In the genomic region with DNA sequence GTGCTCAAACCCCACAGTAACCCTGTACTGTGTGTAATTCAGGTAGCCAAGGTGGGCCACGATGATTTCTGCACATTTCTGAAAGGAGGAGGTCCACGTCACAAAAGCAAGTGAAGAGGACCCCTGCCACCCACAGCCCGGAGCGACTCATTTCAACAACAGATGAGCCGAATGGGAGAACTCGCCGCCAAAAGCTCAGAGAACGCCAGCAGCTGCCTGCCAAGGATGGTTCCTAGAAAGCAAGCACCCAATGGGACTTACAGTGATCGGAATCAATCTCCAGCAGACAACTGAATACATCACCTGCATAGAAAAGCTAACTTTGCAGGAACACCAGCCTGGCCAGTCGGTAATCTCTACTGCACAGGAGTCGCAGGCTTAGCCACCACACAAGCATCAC, we compare ENCODE assay signal across 7 mouse cellular contexts. TPM values are rescaled to one million over a fixed set of nuclear protein-coding genes. Genes with fewer than 3 reads are reported as not detected.
DNase-seq lines count a peak whose midpoint lies in the region; ATAC-seq and TF ChIP-seq lines count a peak whose summit lies in the region.
"Not testable (repeated sequence)": the region's sequence is repeated elsewhere in the genome, so short reads cannot be mapped to it uniquely, and the experiment has no call there.

No protein-coding gene starts in this region.

- not testable (repeated sequence) for H3K4me1 ChIP-seq in forebrain, postnatal 0 days (ENCODE audit: insufficient read depth)

- H3K4me3 ChIP-seq in forebrain, postnatal 0 days (ENCODE audit: low read depth, low read length) = not testable (repeated sequence)

- H3K9ac ChIP-seq in forebrain, postnatal 0 days = not testable (repeated sequence)

- ATAC-seq in forebrain, postnatal 0 days = not testable (repeated sequence)

- not testable (repeated sequence) for H3K9me3 ChIP-seq in forebrain, postnatal 0 days (ENCODE audit: low read length)

- DNase-seq in adrenal gland, postnatal 14 days = peak; percentile 12
- DNase-seq in forebrain, postnatal 0 days = peak; percentile 57
- DNase-seq in heart, adult 11 months = peak; percentile 92
- peak; percentile 61 for DNase-seq in layer of hippocampus, adult 9-10 months (ENCODE audit: low spot score)
- peak; percentile 57 to 70 for DNase-seq in left cerebral cortex, adult 18-20 months (ENCODE audit: low spot score in 2 of 2)
- peak; percentile 7 for DNase-seq in lung, postnatal 10 days
- DNase-seq in right cerebral cortex, postnatal 14 days = peak; percentile 65

- peaks cover 19% of the 10 kb centered on the region for H3K36me3 ChIP-seq in forebrain, postnatal 0 days (ENCODE audit: insufficient read depth)

- 77% methylated on average over 9 of the region's 11 CpGs for WGBS in forebrain, postnatal 0 days

- not testable (repeated sequence) for H3K4me2 ChIP-seq in forebrain, postnatal 0 days (ENCODE audit: low read depth)

- H3K27ac ChIP-seq in forebrain, postnatal 0 days (ENCODE audit: low read depth, low read length) = not testable (repeated sequence)

- not testable (repeated sequence) for H3K27me3 ChIP-seq in forebrain, postnatal 0 days (ENCODE audit: insufficient read depth, low read length)

- TF ChIP-seq CTCF in forebrain, postnatal 0 days (IDR thresholded peaks at IDR 0.05; ENCODE audit: low read depth) = not testable (repeated sequence)

RNA-seq across cellular contexts. Expression of a gene that starts 22.8 kb away (rescaled TPM):
- 109 and 133 TPM in 2 replicates for total RNA-seq in adrenal gland, postnatal 14 days (2021)
- 431 and 543 TPM in 2 replicates for total RNA-seq in forebrain, postnatal 0 days (2014; rRNA removed)
- polyA plus RNA-seq in forebrain, postnatal 0 days (2015; fragmentation: Nextera tagmentation; extraction: Ambion mirVana) = 1,167 and 1,337 TPM in 2 replicates
- total RNA-seq in left cerebral cortex, adult 18-20 months (2021) = 10 to 100 TPM; 38.0 to 39.8 TPM

Comparison
In these comparisons a context has a peak if more than half of its experiments do, and no peak if none do; other contexts are left out.
1. DNase-seq: peak in every context shown above with its lines; median percentile 92 in heart, adult 11 months; 65 in right cerebral cortex, postnatal 14 days; 64 in left cerebral cortex, adult 18-20 months; 61 in layer of hippocampus, adult 9-10 months; 57 in forebrain, postnatal 0 days; 12 in adrenal gland, postnatal 14 days; 7 in lung, postnatal 10 days.